Mouse (Mus musculus) intestine, embryonic 14.5 days (tissue): ENCODE measurements at regions not wholly inside any gene's neighbourhood (a gene's known extent, or its start where the extent isn't known, plus 50 kb on each side); places are given as distances from the start of the nearest gene placed in this dataset.

Experiments
- ATAC-seq: fragments of 200-750 bp; cut with Nextera tagmentation; replicated peaks from 2 replicates; pipeline ENCODE4 v1.8.0; 2017; ENCODE audit warnings: low read depth, moderate number of reproducible peaks, moderate TSS enrichment, moderate library complexity; ENCODE audit not compliant: low FRiP score, low TSS enrichment
- DNase-seq: peaks from one replicate; pipeline ENCODE4 v3.0.0-alpha.2; 2018; ENCODE audit warnings: low spot score
- H3K27ac ChIP-seq: fragments of 300-500 bp; sonication (generic); 2 replicates; pipeline ENCODE4 v1.5.1; 2014; ENCODE audit warnings: low read depth, mild to moderate bottlenecking, control low read depth
- H3K27me3 ChIP-seq: fragments of 300-500 bp; sonication (generic); replicated peaks from 2 replicates; pipeline ENCODE4 v1.6.1; 2014; ENCODE audit warnings: low read length, control low read depth; ENCODE audit not compliant: control insufficient read depth, insufficient read depth
- H3K36me3 ChIP-seq: fragments of 300-500 bp; sonication (generic); 2 replicates; pipeline ENCODE4 v1.6.1; 2014; ENCODE audit warnings: low read length, control low read depth; ENCODE audit not compliant: control insufficient read depth, insufficient read depth
- H3K4me1 ChIP-seq: fragments of 300-500 bp; sonication (generic); replicated peaks from 2 replicates; pipeline ENCODE4 v1.6.1; 2014; ENCODE audit warnings: low read length, control low read depth, mixed read lengths; ENCODE audit not compliant: control insufficient read depth, insufficient read depth
- H3K4me2 ChIP-seq: fragments of 300-500 bp; sonication (generic); 2 replicates; pipeline ENCODE4 v1.6.1; 2014; ENCODE audit warnings: low read length
- H3K4me3 ChIP-seq: fragments of 300-500 bp; sonication (generic); 2 replicates; pipeline ENCODE4 v1.5.1; 2014; ENCODE audit warnings: low read depth, low read length, control low read depth, mixed read lengths
- H3K9ac ChIP-seq: fragments of 300-500 bp; sonication (generic); 2 replicates; pipeline ENCODE4 v1.6.1; 2014; ENCODE audit warnings: mild to moderate bottlenecking, low read length
- H3K9me3 ChIP-seq: fragments of 300-500 bp; sonication (generic); 2 replicates; pipeline ENCODE4 v1.6.1; 2016; ENCODE audit warnings: low read length, control low read depth; ENCODE audit not compliant: control insufficient read depth
- WGBS: fragments of 180-500 bp; shearing (Covaris S2); extraction: QIAGEN DNeasy Blood & Tissue Kit; methylation state at CpG from one replicate; pipeline ENCODE4 v1.1.7; 2014; 5-methylcytosine and 5-hydroxymethylcytosine counted together

- no peak overlapping the region for H3K4me2 ChIP-seq
- H3K9ac ChIP-seq: no peak overlapping the region
- no peaks in the 10 kb centered on the region for H3K27me3 ChIP-seq
- peaks cover 5% of the 10 kb centered on the region; the same call in 1 of the 2 replicates for H3K9me3 ChIP-seq
- no peak for ATAC-seq
- no peak overlapping the region for H3K4me3 ChIP-seq
- no peak for DNase-seq
- H3K36me3 ChIP-seq: no peaks in the 10 kb centered on the region
- H3K4me1 ChIP-seq: peaks cover 13% of the 10 kb centered on the region; the same call in 1 of the 2 replicates
- H3K27ac ChIP-seq: no peak overlapping the region
- 68% methylated on average over 3 of the region's 3 CpGs for WGBS
These were observed 208.5 kb upstream of the Pkn2 start for GRCm38 (mm10) chr3:143090316-143090715.

- H3K27ac ChIP-seq: no peak overlapping the region
- peaks cover 13% of the 10 kb centered on the region; the same call in 1 of the 2 replicates for H3K4me1 ChIP-seq
- no peaks in the 10 kb centered on the region for H3K9me3 ChIP-seq
- ATAC-seq (no peak), DNase-seq (no peak)
- H3K36me3 ChIP-seq: no peaks in the 10 kb centered on the region
- WGBS: 70% methylated on average over 3 of the region's 3 CpGs
- no peak overlapping the region for H3K9ac ChIP-seq
- H3K4me2 ChIP-seq: no peak overlapping the region
- no peak overlapping the region for H3K4me3 ChIP-seq
- no peaks in the 10 kb centered on the region for H3K27me3 ChIP-seq
These were observed 206.0 kb upstream of the Pkn2 start for GRCm38 (mm10) chr3:143087786-143088185.

GRCm38 (mm10) chr3:143078310-143078709 is 196.5 kb upstream of the Pkn2 start:
- Histone ChIP-seq H3K4me1 (no peaks in the 10 kb centered on the region; the same call in 1 of the 2 replicates), H3K27ac (no peak overlapping the region), H3K27me3 (no peaks in the 10 kb centered on the region), H3K4me2 (no peak overlapping the region), H3K4me3 (no peak overlapping the region), H3K9me3 (no peaks in the 10 kb centered on the region), H3K36me3 (no peaks in the 10 kb centered on the region), H3K9ac (no peak overlapping the region)
- ATAC-seq (no peak), DNase-seq (no peak)
- 82% methylated on average over 7 of the region's 7 CpGs for WGBS

GRCm38 (mm10) chr3:143071839-143072373 is 190.1 kb upstream of the Pkn2 start:
- Histone ChIP-seq H3K4me1 (no peaks in the 10 kb centered on the region), H3K36me3 (no peaks in the 10 kb centered on the region), H3K27ac (no peak overlapping the region), H3K9me3 (no peaks in the 10 kb centered on the region), H3K4me3 (no peak overlapping the region), H3K9ac (no peak overlapping the region), H3K27me3 (no peaks in the 10 kb centered on the region), H3K4me2 (no peak overlapping the region)
- no peak for DNase-seq
- no peak for ATAC-seq
- 34% methylated on average over 4 of the region's 4 CpGs for WGBS

GRCm38 (mm10) chr3:143054858-143055257 is 173.1 kb upstream of the Pkn2 start:
- Histone ChIP-seq H3K9ac (no peak overlapping the region), H3K4me1 (no peaks in the 10 kb centered on the region), H3K9me3 (no peaks in the 10 kb centered on the region), H3K4me2 (no peak overlapping the region), H3K4me3 (no peak overlapping the region), H3K27ac (no peak overlapping the region), H3K36me3 (no peaks in the 10 kb centered on the region), H3K27me3 (no peaks in the 10 kb centered on the region)
- 95% methylated on average over 3 of the region's 3 CpGs for WGBS
- no peak for ATAC-seq
- DNase-seq: no peak

- Histone ChIP-seq H3K9me3 (no peaks in the 10 kb centered on the region), H3K4me3 (no peak overlapping the region), H3K36me3 (no peaks in the 10 kb centered on the region), H3K4me2 (no peak overlapping the region), H3K27ac (no peak overlapping the region), H3K9ac (no peak overlapping the region), H3K27me3 (no peaks in the 10 kb centered on the region), H3K4me1 (no peaks in the 10 kb centered on the region)
- 84% methylated on average over 11 of the region's 11 CpGs for WGBS
- ATAC-seq: no peak
- no peak for DNase-seq
These were observed 171.6 kb upstream of the Pkn2 start for GRCm38 (mm10) chr3:143053286-143053993.

- no peaks in the 10 kb centered on the region for H3K9me3 ChIP-seq
- WGBS: 90% methylated on average over 3 of the region's 3 CpGs
- no peaks in the 10 kb centered on the region for H3K4me1 ChIP-seq
- no peak overlapping the region for H3K4me2 ChIP-seq
- no peaks in the 10 kb centered on the region for H3K27me3 ChIP-seq
- no peak for ATAC-seq
- no peaks in the 10 kb centered on the region for H3K36me3 ChIP-seq
- DNase-seq: no peak
- H3K27ac ChIP-seq: no peak overlapping the region
- H3K4me3 ChIP-seq: no peak overlapping the region
- no peak overlapping the region for H3K9ac ChIP-seq
These were observed 158.9 kb upstream of the Pkn2 start for GRCm38 (mm10) chr3:143040666-143041065.

GRCm38 (mm10) chr3:143036108-143036507 is 154.3 kb upstream of the Pkn2 start:
- 68% methylated on average over 1 of the region's 1 CpGs for WGBS
- Histone ChIP-seq H3K9ac (no peak overlapping the region), H3K4me1 (no peaks in the 10 kb centered on the region; the same call in 1 of the 2 replicates), H3K27ac (no peak overlapping the region), H3K4me3 (no peak overlapping the region), H3K36me3 (no peaks in the 10 kb centered on the region), H3K9me3 (no peaks in the 10 kb centered on the region), H3K4me2 (no peak overlapping the region), H3K27me3 (no peaks in the 10 kb centered on the region)
- DNase-seq (no peak), ATAC-seq (no peak)

- H3K9me3 ChIP-seq: no peaks in the 10 kb centered on the region
- WGBS: 41% methylated on average over 9 of the region's 9 CpGs
- no peak overlapping the region for H3K27ac ChIP-seq
- peak overlapping the region; percentile 28 for H3K4me2 ChIP-seq
- no peak overlapping the region for H3K4me3 ChIP-seq
- H3K9ac ChIP-seq: no peak overlapping the region
- ATAC-seq: no peak
- no peak for DNase-seq
- H3K36me3 ChIP-seq: no peaks in the 10 kb centered on the region
- no peaks in the 10 kb centered on the region; the same call in 1 of the 2 replicates for H3K4me1 ChIP-seq
- H3K27me3 ChIP-seq: no peaks in the 10 kb centered on the region
These were observed 152.8 kb upstream of the Pkn2 start for GRCm38 (mm10) chr3:143034588-143034987.
